Mouse (Mus musculus): ENCODE data around the gene Stat1.

Stat1 gene

DNA sequence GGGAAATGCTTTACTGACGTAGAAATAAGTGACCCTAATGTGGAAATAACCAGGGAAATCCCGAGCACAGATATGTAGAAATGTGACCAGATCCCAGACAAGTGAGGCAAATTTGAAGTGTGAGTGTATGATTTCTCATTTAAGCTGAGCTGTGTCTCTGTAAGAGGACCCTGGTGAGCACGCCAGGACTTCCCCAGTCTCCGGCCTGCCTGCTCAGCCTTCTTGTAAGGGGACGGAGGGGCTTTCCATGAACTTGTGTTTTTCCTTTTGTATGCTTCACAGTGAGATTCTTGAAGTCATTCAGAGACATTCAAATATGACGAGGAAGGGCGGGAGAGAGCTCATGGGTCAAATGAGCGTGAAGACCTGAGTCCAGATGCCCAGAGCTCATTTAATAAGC, 14.0 kb downstream of the Stat1 start:
- DNase-seq, result no peak

DNA sequence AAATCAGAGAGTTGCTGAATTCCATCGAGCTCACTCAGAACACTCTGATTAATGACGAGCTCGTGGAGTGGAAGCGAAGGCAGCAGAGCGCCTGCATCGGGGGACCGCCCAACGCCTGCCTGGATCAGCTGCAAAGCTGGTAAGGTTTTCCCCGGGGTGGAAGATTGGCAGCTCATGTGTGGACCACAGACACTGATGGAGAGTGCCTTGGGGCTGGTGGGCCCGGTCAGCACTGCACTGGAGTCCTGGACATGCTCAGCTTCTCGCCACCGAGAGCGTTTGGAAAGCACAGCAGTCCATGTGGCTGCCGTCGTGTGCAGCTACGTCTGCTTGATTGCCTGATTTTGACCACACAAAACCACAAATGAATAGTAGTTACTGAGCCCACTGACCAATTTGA, 18.1 kb downstream of the Stat1 start:
- no peak for DNase-seq

DNA sequence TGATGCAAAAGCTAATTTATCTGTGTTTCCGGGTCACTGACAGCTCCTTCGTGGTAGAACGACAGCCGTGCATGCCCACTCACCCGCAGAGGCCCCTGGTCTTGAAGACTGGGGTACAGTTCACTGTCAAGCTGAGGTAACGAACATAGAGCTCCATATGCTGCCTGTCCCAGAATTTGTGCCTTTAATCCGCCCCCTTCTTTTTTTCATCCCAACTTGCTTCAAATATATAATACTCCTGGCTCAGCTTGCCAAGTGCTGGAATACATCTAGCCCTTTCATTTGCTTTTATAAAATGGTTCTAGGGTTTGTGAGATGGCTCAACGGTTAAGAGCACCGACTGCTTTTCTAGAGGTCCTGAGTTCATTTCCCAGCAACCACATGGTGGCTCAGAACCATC, 21.3 kb downstream of the Stat1 start:
- no peak for DNase-seq

DNA sequence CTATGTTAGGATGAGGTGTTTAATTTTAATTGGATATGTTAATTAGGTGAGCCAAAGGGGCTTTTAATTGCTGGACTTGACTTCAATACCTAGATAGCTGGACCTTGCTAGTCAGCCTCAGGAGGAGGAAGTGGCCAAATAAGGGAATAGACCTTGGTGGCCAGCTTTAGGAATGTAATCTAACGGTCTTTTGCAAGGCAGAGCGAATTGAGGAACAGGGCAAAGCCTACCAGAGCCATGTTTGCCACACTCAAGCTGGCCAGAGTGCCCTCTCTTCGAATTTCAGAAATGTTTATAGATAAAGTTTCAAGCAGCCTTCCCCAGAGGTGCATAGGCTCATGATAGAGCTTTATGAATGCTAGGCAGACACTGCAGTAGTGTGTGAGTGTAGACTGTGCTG, 22.2 kb downstream of the Stat1 start:
- no peak for DNase-seq

GRCm38 (mm10) chr1:52142117-52142516, 22.9 kb downstream of the Stat1 start:
- DNase-seq, result no peak

GRCm38 (mm10) chr1:52143191-52143590, 24.0 kb downstream of the Stat1 start:
- no peak for DNase-seq

- DNase-seq, result no peak
Observed at GRCm38 (mm10) chr1:52143596-52144156, 24.4 kb downstream of the Stat1 start.

DNA sequence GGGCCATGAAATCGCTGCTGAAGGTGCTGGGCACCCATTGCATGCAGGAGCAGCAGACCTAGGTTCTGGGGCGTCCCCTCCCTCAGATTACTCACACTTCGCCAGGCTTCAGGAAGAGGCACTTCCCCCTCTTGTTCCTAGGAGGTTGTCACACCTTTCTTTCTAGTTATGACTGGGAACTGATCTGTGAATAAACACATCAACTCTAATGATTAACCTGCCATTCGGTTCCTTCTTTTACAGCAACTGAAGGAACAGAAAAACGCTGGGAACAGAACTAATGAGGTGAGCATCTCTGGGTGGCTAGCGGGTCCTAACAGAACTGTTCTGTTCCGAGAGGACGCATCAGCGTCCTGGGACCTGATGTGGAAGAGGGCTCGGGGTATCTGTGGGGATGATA, 25.7 kb downstream of the Stat1 start:
- DNase-seq, result no peak

DNA sequence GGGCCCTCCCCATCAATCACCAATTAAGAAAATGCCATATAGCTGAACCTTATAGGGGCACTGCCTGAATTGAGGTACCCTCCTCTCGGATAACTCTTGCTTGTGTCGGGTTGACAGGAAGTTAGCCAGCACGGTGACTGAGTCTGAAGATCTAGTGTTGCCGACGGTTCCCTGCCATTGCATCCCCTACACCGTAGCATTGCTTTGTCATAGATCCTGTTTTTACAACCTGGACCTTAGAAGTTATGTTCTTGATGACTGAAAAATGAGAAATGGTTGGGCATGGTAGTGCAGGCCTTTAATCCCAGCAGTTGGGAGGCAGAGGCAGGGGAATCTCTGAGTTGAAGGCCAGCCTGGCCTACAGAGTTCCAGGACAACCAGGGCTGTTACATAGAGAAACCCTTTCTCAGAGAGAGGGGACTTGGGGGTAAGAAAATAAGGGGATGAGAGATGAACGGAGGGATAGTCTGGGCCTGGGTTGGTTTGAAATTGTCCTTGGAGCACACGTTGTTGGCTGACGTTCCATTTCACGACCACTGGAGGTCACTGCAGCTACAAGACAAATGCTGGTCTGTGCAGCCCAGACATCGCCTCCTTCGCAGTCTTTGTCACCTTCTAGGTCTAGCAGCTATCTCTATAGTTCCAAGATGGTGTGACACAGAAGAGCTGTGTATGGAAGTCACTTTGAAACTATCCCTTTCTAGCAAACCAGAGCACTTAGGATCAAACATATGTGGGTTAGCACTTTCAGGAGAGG, 27.2 kb downstream of the Stat1 start:
- DNase-seq, result no peak

- DNase-seq, result no peak
Observed at GRCm38 (mm10) chr1:52147431-52147830, 28.2 kb downstream of the Stat1 start.

DNA sequence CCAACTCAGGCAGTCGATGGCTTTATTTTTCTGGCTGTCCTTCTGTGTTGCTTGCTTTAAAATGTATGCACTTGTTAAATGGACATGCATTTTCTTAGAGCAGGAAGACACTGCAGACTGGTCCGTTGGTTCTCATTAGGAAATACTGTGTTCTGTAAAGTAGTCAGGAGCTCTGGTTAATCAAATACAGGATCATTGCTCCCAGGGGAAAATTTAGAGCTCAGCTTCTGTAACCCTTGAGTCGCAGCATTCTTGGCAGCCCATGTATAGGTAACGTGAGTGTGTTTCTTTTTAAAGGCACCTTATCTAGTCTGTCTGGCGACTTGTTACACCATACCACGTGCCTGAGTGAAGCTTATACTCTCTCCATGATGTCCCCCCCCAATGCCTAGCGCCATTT, 28.9 kb downstream of the Stat1 start:
- no peak for DNase-seq

GRCm38 (mm10) chr1:52148696-52149095, 29.5 kb downstream of the Stat1 start:
- no peak for DNase-seq

DNA sequence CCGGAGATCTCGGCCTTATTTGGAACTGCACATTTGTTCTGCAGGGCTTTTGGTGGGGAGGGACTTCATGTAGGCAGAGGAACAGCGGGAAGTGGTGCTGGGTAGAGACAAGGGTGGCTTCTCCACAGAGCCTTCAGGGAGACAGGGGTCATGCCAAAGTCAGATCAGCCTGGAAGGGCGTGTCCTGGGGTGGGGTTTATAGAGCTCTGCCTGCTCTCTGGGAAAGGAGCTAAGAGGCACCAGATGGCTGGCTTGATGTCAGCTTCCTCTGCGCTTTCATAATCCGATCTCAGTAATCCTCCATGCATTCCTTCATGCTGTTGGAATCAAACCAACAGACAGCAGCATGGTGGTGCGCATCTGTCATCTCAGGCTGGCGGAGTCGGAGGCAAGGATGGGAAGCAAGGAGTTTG, 30.7 kb downstream of the Stat1 start:
- DNase-seq, result no peak

DNA sequence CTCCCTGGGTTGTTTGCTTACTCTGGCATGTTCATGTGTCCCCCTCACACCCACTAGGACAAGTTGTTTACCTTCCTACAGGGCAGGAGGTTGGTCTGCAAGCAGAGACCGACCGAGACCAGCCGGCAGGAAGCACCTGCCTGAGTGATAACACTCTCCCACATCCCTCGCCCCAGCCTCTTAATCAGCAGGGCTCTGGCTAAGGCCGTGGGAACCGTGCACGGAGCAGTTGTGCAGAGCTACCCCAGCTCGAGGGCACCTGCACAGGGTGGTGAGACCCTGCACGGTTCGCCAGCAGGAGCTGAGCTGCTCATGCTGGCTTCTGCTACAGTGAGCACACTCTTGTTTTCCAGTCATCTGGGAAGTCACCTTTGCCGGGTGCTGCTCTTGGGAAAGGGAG, 31.4 kb downstream of the Stat1 start:
- DNase-seq, result no peak

- no peak for DNase-seq
Observed at GRCm38 (mm10) chr1:52151166-52151565, 31.9 kb downstream of the Stat1 start.

DNA sequence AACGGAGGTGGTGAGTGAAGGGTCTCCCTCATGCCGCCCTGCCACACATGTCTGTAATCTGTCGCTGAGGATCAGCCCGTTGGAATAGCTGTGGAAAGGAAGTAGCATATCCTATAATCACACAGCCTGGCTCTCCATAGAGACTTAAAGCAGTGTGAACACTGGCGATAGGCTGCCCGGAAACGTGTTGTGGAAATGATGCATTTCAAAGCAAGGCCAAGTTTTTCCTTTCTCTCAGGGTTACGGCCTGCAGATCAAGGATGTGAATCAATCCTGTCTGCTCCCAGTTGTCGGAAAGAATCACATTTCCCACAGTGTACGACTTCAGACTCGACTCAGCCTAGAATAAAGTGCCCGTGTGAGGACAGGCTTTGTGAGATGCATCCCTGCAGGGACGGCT, 33.1 kb downstream of the Stat1 start:
- DNase-seq, result no peak

DNA sequence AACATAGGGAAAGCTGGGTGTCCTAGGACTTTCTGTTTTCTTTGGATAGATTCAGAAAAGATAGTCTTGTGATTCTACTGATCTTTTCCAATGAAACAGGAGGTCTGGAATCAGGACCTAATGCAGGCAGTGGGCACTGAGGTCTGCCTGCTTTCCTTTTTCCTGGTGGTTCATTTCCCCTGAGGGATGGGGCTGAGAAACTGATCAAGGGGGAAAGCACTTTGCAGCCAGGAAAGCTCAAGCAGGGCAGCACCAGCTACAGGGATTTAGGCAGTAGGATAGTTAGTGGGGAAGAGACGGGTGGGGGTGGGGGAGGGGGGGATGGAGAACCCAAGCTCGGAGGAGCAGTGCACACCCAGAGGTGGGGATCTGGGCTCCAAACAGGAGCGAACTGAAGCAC, 33.7 kb downstream of the Stat1 start:
- no peak for DNase-seq

DNA sequence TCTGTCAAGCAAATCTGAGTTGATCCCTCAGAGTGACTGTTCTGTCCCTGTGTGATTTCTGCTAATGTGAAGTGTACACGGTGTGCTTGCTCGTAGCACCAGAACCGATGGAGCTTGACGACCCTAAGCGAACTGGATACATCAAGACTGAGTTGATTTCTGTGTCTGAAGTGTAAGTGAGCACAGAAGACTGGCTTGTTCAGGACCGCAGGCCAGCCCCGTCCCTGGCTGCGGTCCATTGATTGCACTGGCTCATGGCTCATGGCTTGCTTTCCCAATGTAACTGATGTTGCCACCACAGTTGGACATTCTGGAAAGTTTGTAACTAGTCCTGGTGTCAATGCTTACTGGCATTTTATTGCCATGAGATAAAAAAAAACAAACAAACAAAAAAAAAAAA, 35.6 kb downstream of the Stat1 start:
- DNase-seq, result peak; percentile 59

DNA sequence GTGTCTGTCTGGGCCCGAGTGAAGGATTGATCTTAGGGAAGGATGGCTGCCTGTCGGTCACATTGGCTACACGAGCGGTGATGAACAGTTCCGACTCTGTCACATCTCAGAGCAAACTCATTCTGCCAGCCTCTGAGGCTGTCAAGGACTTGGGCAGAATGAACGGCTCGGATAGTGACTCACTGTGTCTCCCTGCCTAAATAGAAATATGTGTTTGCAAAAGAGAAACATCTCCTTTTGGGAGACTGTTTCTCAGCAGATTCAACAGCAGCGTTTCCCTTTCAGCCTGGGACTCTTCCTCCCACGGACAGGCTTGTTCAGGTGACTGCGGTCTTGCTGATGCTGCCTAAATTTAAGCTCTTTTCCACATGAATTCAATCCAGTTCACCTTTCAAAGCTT, 37.1 kb downstream of the Stat1 start:
- no peak for DNase-seq

GRCm38 (mm10) chr1:52158040-52158439, 38.8 kb downstream of the Stat1 start:
- peak; percentile 28 for DNase-seq

GRCm38 (mm10) chr1:52158490-52159381, 39.5 kb downstream of the Stat1 start:
- no peak for DNase-seq

DNA sequence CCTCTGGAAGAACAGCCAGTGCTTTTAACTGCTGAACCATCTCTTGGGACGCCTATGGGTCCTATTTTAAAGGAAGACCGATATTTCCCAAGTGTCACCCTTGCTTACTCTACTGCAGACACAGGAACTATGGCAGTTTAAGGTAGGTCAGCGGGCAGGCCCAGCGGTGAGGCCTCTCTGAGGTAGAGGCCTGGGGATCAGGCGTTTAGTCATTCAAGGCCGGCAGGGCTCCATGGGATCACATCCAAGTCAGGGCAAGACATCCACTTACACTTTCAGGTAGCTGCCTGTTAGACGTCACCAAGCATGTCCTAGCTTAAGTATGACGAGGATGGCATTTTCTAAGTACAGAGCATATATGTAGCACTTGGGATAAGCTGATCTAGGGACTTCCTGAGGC, 41.9 kb downstream of the Stat1 start:
- no peak for DNase-seq

DNA sequence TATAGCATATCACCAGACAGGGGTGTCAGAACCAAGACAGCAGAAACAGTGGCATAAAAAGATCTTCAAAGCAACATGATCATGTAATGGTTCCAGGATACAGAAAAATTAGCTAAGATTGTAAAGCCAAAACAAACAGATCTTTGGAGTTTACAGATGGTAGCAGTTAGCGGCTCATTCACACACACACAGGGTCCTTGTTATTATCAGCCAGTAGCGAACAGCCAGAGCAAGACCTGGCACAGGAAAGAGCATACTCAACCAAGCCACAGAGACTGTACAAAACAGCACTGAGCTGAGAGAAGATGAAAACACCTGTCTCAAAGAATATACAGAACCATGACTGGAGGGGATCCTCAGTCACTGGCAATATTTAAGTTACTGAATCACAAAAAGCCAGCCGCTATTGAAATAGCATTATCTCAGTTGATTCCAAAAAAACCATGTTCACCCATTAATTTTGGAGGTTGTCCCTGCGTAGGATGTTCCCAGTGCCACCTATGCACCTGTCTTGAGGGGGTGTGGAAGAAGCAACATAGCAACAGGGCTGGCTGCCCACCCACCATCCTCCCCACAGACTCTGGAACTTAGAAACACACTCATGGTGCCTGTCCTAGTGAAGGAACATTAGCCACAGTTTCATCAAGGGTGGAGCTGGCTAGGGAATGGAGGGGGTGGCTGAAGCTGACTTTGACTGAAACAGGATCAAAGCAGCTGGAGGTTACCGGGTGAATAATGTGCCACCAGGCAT, 44.6 kb downstream of the Stat1 start:
- DNase-seq, result peak; percentile 1
